Mouse (Mus musculus): Measurements from ENCODE around the gene Scml4.

Scml4 gene

DNA sequence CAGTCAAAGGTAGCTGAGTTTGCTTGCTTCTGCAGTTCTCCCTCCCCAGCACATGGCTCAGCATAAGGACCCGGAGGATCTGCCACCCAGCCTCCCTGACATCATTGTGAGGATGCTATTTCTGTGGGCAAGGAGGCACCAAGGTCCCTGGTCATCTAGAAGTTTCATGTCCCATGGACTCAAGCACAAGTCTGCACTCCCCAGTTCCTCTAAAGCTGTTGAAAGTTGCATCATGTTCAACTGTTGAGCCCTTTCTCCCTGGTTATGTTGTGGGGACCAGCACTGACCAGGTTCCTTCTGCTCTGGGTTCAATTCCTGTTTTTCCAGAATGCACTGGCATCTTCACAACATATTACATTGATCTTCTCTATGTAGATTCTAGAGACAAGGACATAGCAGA lies 42.9 kb downstream of the Scml4 start:
- DNase-seq (ENCODE audit: low spot score), result no peak

DNA sequence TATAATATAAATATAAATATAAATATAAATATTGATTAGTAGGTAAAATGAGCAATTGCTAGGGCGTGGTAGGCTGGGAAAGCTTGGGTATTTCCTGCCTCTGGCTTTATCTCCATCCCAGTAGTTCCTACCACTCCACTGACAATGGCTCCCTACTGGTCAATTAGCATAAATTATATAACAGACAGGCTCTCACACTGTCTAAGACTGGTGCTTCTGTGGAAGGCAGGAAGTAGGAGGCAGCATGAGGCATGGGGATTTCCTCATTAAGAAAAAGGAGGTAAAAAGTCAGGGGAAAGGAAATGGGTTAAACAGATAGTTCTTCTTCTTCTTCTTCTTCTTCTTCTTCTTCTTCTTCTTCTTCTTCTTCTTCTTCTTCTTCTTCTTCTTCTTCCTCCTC lies 48.4 kb downstream of the Scml4 start:
- DNase-seq (ENCODE audit: low spot score), result no peak

DNA sequence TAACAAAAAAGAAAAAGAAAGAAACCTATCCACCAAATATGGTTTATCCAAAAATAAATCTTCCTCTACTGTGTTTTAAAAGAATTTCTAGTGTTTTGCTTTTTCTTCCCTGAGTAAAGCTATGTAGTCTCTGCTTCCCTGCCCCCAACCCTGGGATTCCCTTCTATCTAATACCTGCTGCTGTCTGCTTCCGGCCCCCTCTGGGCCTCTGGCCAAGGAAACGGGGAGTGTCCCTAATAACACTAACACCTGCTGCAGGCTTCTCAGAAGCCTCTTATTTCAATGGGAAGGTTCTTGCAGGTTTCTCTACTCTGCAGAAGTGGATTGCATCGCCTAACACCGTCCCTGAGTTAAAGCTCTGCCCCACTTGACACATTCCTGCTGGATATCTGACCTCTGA lies 50.4 kb downstream of the Scml4 start:
- no peak for DNase-seq (ENCODE audit: low spot score)

DNA sequence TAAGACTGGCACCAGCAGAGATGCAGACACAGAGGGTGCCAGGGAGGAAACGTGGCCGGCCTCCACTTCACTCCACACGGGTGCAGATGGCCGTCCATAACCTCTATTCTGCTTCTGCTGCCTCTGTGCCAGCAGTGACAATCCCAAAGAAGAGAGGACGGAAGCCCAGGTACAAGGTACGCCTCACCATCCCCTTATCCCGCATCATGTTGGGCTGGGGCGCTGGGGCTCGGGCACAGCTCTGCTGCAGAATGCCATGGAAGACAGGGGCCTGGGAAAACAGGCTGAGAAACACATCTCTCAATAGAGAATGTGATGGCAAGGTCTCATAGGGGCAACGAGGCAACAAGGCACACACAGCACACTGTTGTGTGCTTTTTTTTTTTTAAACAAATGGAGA lies 51.9 kb downstream of the Scml4 start:
- no peak for DNase-seq (ENCODE audit: low spot score)

DNA sequence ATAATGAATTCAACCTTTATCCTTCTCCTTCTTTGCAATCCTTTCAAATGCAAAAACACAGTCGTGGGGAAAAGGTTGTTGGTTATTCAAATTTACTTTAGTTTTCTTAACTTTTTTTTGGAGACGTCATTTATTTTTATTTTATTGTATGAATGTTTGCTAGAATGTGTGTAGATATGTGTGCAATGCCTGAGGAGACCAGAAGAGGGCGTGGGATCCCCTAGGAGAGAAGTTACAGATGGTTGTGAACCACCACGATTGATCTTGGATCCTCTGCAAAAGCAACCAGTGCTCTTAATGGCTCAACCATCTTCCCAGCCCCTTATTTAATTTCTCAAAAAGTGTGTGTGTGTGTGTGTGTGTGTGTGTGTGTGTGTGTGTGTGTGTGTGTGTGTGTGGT lies 53.0 kb downstream of the Scml4 start:
- no peak for DNase-seq (ENCODE audit: low spot score)

DNA sequence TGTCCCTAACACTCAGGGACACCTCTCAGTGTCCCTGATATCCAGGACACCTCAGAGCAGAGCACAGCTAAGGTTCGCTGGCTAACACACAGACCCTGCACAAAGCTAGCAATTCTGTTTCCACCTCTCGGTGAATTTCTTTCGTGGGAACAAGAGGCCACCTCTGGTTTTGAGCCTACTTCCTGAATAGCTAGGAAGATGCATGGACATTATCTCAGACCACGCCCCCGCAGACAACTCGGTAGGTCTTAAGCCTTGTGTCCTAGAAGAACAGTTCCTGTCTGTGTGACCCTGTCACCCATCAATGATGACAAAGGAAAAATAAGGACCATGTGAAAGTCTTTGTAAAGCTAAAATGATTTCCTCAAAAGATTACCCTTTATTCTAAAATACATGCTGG lies 54.0 kb downstream of the Scml4 start:
- DNase-seq (ENCODE audit: low spot score), result no peak

DNA sequence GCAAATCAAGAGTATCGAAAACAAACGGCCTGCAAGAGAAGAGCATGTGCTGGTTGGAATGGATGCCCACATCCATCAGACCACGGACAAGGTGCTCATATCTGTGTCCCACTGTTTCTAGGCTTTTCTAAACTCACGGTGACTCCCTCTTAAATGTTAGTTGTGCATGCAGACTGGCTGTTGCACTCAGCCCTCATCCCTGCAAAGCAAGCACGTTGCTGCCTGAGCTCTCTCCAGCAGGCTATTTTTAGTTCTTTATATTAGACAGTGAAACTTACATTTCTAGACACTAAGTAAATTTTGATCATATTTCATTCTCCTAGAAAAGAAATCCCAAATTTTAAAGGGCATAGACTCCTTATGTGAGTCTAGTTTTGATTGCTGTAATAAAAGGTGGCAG lies 57.2 kb downstream of the Scml4 start:
- DNase-seq (ENCODE audit: low spot score), result no peak

DNA sequence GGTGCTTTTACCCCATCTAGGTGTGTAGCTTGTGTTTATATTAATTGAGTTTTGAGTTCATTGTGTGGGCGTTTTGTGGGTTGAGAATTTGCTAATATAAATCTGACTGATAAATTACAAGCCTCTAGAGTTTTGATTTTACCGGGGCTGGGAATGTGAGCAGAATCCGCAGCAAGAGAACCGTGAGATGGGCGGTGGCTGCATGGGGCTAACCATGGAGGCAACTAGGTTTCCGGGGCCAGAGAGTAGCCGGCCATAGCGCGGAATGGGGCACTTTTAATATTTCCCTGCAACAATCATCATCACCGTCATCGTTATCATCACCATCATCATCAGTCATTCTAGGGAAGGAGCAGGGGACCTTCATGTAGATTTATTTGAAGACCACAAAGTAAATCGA lies 59.6 kb downstream of the Scml4 start:
- no peak for DNase-seq (ENCODE audit: low spot score)

DNA sequence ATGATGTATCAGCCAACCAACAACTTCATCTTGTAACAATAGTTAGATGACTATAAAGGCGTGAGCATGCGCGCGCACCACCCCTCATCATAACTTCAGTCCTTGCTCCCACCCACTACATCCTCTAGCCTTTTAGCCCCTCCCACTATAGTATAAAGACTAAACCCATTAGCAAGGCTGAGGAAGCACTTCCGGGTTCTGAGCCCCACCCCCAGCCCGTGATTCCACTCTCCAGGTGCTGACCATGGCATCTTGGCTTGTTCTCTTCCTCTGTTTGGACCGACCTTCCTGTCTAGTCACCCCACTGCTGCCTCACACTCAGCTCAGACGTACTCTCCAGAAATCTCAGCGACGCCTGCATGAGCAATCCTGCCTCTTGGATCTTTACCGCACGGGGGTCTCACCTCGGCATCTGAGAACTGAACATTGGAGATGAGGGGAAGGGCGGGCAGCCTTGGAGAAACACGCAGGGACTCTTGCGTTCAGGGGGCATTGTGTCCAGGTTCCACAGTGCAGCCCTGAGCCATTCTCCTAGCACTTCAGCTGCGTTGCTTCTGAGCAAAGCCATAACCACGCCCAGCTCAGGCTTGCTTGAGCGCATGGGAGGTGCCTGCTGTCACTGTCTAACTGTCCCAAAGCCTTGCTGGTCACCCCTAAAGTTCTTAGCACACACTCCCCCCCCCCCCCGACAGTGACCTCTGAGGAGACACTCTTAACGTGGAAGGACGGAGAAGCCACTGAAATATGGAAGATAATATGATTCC lies 65.1 kb downstream of the Scml4 start:
- DNase-seq (ENCODE audit: low spot score), result no peak

DNA sequence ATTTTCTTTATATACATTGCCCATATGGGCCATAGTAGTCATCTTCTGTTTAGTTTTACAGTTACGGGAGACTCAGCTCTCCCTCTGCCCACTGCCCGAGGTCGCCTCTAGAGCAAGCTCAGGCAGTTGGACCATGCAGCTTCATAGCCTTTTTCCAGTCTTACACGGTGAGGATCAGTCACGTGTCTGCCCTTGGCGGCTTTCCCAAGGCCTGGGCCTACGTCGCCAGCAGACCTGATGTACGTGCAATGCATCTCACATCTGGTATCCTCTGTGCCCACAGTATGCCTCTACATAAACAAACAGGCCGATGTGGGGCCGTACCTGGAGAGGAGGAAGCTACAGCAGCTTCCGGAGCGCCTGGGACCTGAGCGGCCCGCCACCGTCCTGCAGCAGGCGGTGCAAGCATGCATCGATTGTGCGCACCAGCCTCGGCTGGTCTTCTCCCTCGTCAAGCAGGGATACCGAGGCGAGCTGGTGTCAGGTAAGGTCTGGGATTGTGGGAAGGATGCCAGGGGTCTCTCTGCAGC lies 70.0 kb downstream of the Scml4 start:
- DNase-seq (ENCODE audit: low spot score), result no peak

DNA sequence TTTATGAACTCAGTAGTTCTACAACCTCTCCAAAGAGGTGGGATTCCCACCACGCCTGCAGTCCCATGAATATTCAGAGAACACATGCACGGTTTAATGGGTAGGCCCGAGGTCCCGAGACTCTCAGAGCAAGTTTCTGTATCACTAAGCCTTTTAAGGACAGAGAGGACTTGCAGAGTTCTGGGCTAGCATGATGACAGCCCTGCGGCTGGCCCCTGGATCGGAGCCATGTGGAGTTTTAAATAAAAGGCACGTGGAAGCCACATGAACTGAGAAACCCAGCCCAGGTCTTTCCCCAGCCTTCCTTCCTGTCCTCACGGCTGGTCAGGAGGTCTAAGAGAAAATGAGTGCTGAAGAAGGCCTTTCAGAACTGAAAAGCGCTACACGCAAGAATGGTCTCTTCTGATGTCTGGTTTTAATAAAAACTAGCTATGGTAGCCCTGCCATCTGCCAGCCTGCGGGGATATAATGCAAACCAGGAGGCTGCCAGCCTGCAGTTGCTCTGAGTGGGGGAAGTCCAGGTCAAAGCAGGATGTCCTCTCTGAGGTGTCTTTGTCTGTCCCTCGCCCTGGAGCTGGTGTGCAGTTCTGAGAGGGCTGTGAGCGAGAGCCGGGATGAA lies 72.8 kb downstream of the Scml4 start:
- DNase-seq (ENCODE audit: low spot score), result no peak

DNA sequence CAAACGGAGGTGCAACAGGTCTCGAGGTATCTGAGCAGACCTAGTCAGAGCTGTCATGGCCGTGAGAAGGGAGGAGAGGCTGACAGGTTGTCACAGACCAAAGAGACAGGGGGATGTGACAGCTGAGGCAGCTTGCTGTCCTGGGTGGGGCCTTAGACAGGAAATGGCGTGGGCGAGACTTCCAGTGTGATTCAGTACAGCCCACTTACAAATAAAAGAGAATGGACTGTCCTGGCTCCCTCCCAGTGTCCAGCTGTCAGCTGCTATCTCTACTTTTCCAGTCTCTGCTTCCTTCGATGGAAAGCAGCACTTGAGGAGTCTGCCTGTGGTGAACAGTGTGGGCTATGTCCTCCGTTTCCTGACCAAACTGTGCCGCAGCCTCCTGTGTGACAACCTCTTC lies 74.5 kb downstream of the Scml4 start:
- DNase-seq (ENCODE audit: low spot score), result no peak

DNA sequence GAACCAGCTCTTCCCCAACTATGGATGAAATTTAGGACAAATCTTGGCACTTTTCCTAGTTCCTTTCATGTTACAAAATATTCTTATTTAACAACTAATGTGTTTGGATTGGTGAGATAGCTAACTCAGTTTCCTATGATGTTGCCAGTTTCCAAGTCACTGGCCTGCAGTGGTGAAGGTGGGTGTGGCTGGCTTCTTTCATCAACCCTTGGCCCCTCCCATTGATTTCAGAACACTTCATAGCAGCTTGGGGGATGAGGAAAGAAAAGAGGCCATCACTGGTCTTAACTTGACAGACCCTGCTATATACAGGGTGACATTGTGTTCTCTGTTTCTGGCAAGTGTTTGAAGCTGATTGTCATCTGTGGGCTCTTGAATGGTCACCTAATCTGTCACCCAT lies 76.0 kb downstream of the Scml4 start:
- no peak for DNase-seq (ENCODE audit: low spot score)

DNA sequence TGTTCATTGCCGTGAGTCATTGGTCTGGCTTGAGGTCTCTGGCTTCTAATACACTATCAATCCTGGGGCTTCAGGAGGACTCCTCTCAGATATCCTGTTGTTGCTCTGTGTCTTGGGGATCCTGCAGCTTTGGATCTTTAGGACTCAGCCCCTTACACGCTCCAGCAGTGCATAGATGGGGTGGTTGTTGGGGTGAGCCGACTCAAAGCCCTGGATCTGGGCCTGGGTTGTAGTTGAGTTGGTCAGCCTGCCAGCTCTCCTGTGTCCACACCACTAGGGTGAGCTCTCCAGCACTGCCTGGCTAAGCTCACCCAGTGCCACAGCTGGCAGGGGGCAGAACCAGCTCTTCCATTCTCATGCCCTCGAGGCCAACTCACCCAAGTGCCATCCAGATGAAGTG lies 78.2 kb downstream of the Scml4 start:
- no peak for DNase-seq (ENCODE audit: low spot score)

DNA sequence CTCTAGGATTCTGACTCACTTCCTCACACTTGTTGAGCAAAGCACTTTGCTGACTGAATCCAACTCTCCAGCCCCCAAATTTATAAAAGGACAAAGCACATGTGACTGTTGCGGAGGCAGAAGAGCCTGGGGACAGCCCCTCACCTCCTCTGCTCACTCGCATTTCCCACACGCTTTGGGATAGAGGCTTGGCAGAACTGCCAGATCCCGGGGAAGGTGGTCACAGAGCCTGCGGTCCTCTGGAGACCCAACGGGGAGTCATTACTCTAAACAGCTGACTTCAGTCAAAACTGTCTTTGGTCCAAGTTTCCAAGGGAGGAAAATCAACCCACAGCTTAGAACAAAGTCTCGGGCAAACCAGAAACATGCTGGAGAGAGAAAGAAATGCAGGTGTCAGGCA lies 79.5 kb downstream of the Scml4 start:
- DNase-seq (ENCODE audit: low spot score), result no peak

DNA sequence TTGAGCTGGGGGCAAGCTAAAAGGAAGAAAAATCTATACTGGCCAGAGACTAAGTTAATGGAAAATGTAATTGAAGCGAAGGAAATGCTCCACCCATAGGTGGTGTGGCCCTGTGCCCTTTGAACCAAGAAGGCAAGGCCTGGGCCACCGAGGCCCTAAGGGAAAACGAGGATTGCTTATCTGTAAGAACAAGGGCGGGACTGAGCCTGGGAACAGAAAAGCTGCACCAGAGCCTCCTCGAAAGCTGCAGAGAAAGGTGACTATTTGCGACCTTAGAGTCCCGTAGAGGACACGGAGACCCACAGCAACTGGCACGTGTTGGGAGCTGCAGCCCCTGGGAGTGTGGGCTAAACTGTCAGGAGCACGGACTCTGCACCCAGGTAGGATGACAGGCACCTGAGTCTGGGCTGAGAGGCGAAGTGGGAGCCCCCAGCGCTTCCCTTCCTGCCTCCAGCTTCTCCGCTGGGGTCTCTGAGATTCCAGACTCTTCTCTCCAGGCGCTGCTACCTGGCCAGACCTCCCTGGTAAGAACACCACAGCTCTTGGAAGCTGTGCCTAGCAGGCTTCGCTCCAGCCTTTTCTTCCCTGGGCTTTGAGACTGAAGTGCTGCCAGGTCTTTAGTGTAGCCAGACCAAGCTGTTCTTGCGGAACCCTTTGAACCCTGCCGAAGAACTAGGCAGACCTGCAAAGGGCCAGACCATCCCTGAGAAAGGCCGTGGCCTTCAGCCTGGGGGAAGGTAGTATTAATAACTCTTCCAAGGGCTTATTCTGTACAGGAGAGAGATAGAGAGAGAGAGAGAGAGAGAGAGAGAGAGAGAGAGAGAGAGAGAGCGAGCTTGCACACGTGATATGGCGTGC lies 80.3 kb downstream of the Scml4 start:
- no peak for DNase-seq (ENCODE audit: low spot score)

DNA sequence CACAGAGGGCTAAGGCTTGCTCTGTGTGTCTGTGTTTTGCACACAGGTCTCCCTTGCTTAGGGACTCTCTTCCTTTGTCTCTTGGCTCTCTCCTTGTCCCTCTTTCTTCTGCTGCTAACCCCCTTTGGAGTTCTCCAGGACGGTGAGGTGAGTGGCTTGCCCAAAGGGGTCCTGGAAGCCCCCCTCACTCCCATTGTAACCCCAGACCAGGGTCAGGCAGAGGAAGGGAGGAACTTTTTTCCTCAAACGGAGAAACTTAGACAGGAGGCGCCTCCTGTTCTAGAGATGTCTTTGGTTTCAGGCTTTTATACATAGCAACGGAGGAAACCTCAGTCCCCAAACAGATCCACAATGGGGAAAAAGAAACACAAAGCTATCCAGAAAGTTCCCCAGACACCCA lies 81.1 kb downstream of the Scml4 start:
- DNase-seq (ENCODE audit: low spot score), result no peak

DNA sequence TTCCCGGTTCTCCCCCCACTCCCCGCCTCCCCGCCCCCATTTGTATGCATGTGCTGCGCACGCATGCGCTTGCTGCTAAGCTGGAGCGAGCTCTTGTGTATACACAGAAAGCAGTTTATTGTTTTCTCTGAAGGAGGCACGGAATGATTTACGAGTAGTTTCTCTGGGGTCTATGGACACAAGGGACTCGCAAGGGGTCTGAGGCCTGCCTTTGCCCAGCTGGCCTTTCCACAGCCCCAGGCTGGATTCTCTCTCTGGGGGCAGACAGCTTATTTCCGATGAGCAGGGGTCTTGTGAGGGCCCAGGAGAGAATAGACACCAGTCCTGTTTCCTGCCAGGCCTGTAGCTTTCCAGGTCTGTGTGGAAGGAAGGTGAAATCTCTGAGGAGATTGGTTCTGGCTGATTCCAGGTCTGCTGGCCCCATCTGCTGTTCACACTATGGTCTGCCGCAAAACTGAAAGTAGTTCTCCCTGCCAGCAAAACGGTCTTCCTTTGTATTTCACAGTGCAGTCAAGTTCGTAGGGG lies 81.6 kb downstream of the Scml4 start:
- peak; percentile 49 for DNase-seq (ENCODE audit: low spot score)

DNA sequence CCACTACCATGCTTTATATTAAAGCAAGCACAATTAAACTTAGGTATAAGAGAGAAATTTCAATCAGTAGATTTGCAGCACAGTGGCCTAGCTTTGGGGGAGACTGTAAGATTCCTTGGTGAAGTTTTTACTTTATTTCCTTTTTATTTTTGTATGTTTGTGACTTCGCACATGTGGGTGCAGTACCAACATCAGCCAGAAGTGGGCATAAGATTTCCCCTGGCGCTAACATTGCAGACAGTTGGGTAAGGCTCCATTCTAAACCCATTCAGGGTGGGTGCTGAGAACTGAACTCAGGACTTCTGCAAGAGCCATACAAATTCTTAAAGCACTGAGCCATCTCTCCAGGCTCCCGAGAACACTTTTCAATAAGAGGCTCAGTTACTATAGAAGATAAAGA lies 82.1 kb downstream of the Scml4 start:
- DNase-seq (ENCODE audit: low spot score), result no peak

DNA sequence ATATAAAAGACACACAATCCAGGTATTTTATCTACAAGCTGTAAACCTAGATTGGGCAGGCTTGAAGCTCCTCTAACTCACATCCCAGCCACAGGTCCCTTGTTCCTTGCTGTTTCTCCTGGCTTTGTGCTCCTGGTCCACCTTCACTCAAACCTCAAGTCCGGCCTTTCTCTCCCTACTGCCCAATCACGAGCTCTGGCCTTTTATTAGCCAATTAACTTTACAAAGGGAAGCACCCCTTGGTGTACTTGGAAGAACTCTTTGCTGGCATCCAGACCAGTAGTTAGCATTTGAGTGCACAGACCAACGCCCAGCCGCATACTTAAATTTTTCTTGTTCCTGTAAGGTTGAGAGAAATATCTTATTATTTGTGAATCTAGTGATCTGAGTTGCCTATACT lies 85.1 kb downstream of the Scml4 start:
- DNase-seq (ENCODE audit: low spot score), result no peak

DNA sequence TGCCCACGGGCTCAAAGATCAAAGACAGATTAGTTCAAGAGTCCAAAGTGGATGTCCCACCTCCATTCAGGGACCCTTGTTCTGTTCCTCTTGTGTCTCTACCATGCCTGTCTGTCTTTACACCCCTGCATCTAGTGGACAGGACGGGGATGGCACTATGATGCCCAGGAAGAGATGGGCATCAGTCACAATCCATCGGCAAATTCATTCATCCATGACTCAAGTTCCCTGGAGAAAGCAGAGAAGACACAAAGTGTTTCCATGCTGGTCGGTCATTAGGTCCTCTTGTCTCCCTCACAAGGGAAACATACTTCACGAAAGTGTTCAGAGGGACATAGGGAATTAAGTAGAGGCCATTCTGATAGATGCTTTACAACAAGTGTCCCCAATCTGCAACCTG lies 87.2 kb downstream of the Scml4 start:
- no peak for DNase-seq (ENCODE audit: low spot score)

DNA sequence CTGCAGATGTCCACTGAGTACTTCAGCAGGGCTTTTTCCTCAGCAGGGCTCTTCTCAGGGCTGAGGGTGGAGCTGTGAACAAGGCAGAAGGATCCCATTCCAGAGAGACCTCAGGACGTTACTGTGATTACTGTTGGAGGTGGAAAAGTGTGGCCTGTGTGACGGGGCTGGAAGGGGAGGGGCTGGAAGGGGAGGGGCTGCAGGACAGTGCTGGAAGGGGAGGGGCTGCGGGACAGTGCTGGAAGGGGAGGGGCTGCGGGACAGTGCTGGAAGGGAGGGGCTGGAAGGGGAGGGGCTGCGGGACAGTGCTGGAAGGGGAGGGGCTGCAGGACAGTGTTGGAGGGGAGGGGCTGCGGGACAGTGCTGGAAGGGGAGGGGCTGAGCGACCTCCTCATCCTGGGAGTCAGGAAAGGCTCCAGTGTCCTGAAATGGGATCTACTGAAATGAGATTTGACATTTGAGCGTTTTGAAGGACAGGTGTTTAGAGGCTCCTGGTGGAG lies 90.1 kb downstream of the Scml4 start:
- peak; percentile 55 for DNase-seq (ENCODE audit: low spot score)
